Comparison of ENCODE assay signal across 15 mouse cellular contexts in genomic region chr6:41563104-41563951, GRCm38 (mm10). TPM values are rescaled to one million over a fixed set of nuclear protein-coding genes. Genes with fewer than 3 reads are reported as not detected.
A peak's percentile ranks its signal among the peaks of the same experiment; 100 is the strongest.
DNase-seq lines count a peak whose midpoint lies in the region; ATAC-seq and TF ChIP-seq lines count a peak whose summit lies in the region.
"Not testable (repeated sequence)": the region's sequence is repeated elsewhere in the genome, so short reads cannot be mapped to it uniquely, and the experiment has no call there.
"Had no signal": no experiment of that assay in that cellular context is flagged by ENCODE, and none has a peak within 500 bp of the region (broad histone marks: within the 10 kb centered on the region; RNA-seq: fewer than 3 reads in every experiment).

No protein-coding gene starts in this region.

- H3K36me3 ChIP-seq in forebrain, embryonic 12.5 days (replicated peaks); heart, embryonic 14.5 days (ENCODE audit: control insufficient read depth, insufficient read depth, low read length); hindbrain, postnatal 0 days (ENCODE audit: insufficient read depth, low read length); liver, embryonic 13.5 days; midbrain, embryonic 12.5 days; neural tube, embryonic 14.5 days (ENCODE audit: control insufficient read depth, insufficient read depth, low read length): not testable (repeated sequence)

- DNase-seq in 3T3-L1 (ENCODE audit: low read depth, low spot score): peak; percentile 60
- peak; percentile 22 for DNase-seq in embryo, embryonic 11 days
- peak; percentile 13 for DNase-seq in hindbrain, postnatal 0 days (ENCODE audit: low spot score)
- not testable (repeated sequence) for DNase-seq in liver, embryonic 13.5 days

- ATAC-seq in forebrain, embryonic 12.5 days (ENCODE audit: low FRiP score): peak; percentile 67
- ATAC-seq in heart, embryonic 14.5 days (ENCODE audit: insufficient number of reproducible peaks, insufficient read depth, low FRiP score, low read depth): not testable (repeated sequence)
- peak; percentile 70; the same call in 1 of the 2 replicates for ATAC-seq in hindbrain, postnatal 0 days
- 0 out of 2 replicates have a peak, but pooled peaks have one; percentile 34 for ATAC-seq in liver, embryonic 13.5 days (ENCODE audit: low read depth)
- ATAC-seq in midbrain, embryonic 12.5 days (ENCODE audit: low FRiP score, low read depth): peak; percentile 68
- peak; percentile 60; the same call in 1 of the 2 replicates for ATAC-seq in neural tube, embryonic 14.5 days (ENCODE audit: low read depth)

- not testable (repeated sequence) for H3K27me3 ChIP-seq in forebrain, embryonic 12.5 days; heart, embryonic 14.5 days (ENCODE audit: control insufficient read depth, insufficient read depth, low read length); hindbrain, postnatal 0 days (ENCODE audit: insufficient read depth, low read length); liver, embryonic 13.5 days; midbrain, embryonic 12.5 days; neural tube, embryonic 14.5 days (ENCODE audit: control insufficient read depth, insufficient read depth, low read length)

- TF ChIP-seq CTCF in hindbrain, postnatal 0 days (IDR thresholded peaks at IDR 0.05; ENCODE audit: low read depth): not testable (repeated sequence)

- not testable (repeated sequence) for H3K9me3 ChIP-seq in forebrain, embryonic 12.5 days; heart, embryonic 14.5 days (ENCODE audit: control insufficient read depth, low read length); hindbrain, postnatal 0 days (ENCODE audit: low read length); liver, embryonic 13.5 days (replicated peaks); midbrain, embryonic 12.5 days; neural tube, embryonic 14.5 days (ENCODE audit: control insufficient read depth, low read length)

- H3K4me2 ChIP-seq in forebrain, embryonic 12.5 days: peak overlapping the region; percentile 24; the same call in 1 of the 2 replicates
- peak overlapping the region; percentile 29 for H3K4me2 ChIP-seq in heart, embryonic 14.5 days (ENCODE audit: low read length)
- peak overlapping the region; percentile 30; the same call in 1 of the 2 replicates for H3K4me2 ChIP-seq in hindbrain, postnatal 0 days (ENCODE audit: low read depth, low read length)
- H3K4me2 ChIP-seq in liver, embryonic 13.5 days; neural tube, embryonic 14.5 days (ENCODE audit: low read depth, low read length): not testable (repeated sequence)
- H3K4me2 ChIP-seq in midbrain, embryonic 12.5 days (replicated peaks): peak overlapping the region; percentile 33

- H3K27ac ChIP-seq in forebrain, embryonic 12.5 days; heart, embryonic 14.5 days (replicated peaks in 1 of 2; ENCODE audit: control insufficient read depth in 1 of 2, insufficient read depth in 1 of 2, low read depth in 2 of 2, low read length in 2 of 2); hindbrain, postnatal 0 days; liver, embryonic 13.5 days; midbrain, embryonic 12.5 days (replicated peaks); neural tube, embryonic 14.5 days (ENCODE audit: low read depth, low read length): not testable (repeated sequence)

- H3K4me1 ChIP-seq in forebrain, embryonic 12.5 days; heart, embryonic 14.5 days (ENCODE audit: control insufficient read depth in 2 of 2, insufficient read depth in 2 of 2, low read length in 2 of 2); hindbrain, postnatal 0 days (ENCODE audit: insufficient read depth, low read length); liver, embryonic 13.5 days (replicated peaks); midbrain, embryonic 12.5 days; neural tube, embryonic 14.5 days (ENCODE audit: control insufficient read depth, insufficient read depth, low read length): not testable (repeated sequence)

- H3K4me3 ChIP-seq in forebrain, embryonic 12.5 days (replicated peaks); midbrain, embryonic 12.5 days; neural tube, embryonic 14.5 days (ENCODE audit: low read depth, low read length): not testable (repeated sequence)
- peak overlapping the region in 1 of 2 experiments; percentile 16; a peak in 1 of 4 replicates for H3K4me3 ChIP-seq in heart, embryonic 14.5 days (ENCODE audit: control insufficient read depth in 1 of 2, insufficient read depth in 1 of 2, low read depth in 1 of 2, low read length in 2 of 2)
- H3K4me3 ChIP-seq in hindbrain, postnatal 0 days (ENCODE audit: low read length): peak overlapping the region; percentile 17; the same call in 1 of the 2 replicates
- peak overlapping the region; percentile 42 for H3K4me3 ChIP-seq in liver, embryonic 13.5 days (replicated peaks)

- 60% methylated on average over 5 of the region's 23 CpGs for WGBS in forebrain, embryonic 12.5 days
- 45% methylated on average over 4 of the region's 23 CpGs for WGBS in heart, embryonic 14.5 days
- WGBS in hindbrain, postnatal 0 days: 58% methylated on average over 4 of the region's 23 CpGs
- 48% methylated on average over 5 of the region's 23 CpGs for WGBS in liver, embryonic 13.5 days (ENCODE audit: insufficient replicate concordance)
- 66% methylated on average over 5 of the region's 23 CpGs for WGBS in midbrain, embryonic 12.5 days
- 51% methylated on average over 4 of the region's 23 CpGs for WGBS in neural tube, embryonic 14.5 days

- H3K9ac ChIP-seq in forebrain, embryonic 12.5 days; heart, embryonic 14.5 days (ENCODE audit: low read length); hindbrain, postnatal 0 days (replicated peaks; ENCODE audit: low read length); liver, embryonic 13.5 days; midbrain, embryonic 12.5 days (replicated peaks); neural tube, embryonic 14.5 days (replicated peaks; ENCODE audit: low read depth, low read length): not testable (repeated sequence)

RNA-seq across cellular contexts. Expression of gene Prss2, which starts 41.7 kb away (rescaled TPM):
- not detected in 2 replicates for polyA plus RNA-seq in forebrain, embryonic 12.5 days (2016; fragmentation: Nextera tagmentation; extraction: Ambion mirVana)
- polyA plus RNA-seq in heart, embryonic 14.5 days (2014; fragmentation: Nextera tagmentation; extraction: Ambion mirVana): not detected in 2 replicates
- not detected in 2 replicates for total RNA-seq in hindbrain, postnatal 0 days (2014; rRNA removed)
- polyA plus RNA-seq in hindbrain, postnatal 0 days (2015; fragmentation: Nextera tagmentation; extraction: Ambion mirVana): not detected in 2 replicates
- polyA plus RNA-seq in liver, embryonic 13.5 days (2015; fragmentation: Nextera tagmentation; extraction: Ambion mirVana): not detected in 2 replicates
- not detected in 2 replicates for polyA plus RNA-seq in midbrain, embryonic 12.5 days (2016; fragmentation: Nextera tagmentation; extraction: Ambion mirVana)
- not detected in 2 replicates for polyA plus RNA-seq in neural tube, embryonic 14.5 days (2014; fragmentation: Nextera tagmentation; extraction: Ambion mirVana)
- total RNA-seq: G1E; granulocyte monocyte progenitor cell, adult 5-6 weeks; heart, postnatal 36 days; layer of hippocampus, postnatal 36 days; left cerebral cortex, postnatal 4 days; megakaryocyte-erythroid progenitor cell, adult 5-6 weeks had no signal
- polyA plus RNA-seq: G1E; kidney, adult 2 months had no signal

RNA-seq across cellular contexts. Expression of gene Ephb6, which starts 42.0 kb away (rescaled TPM):
- 17.7 and 18.4 TPM in 2 replicates for polyA plus RNA-seq in forebrain, embryonic 12.5 days (2016; fragmentation: Nextera tagmentation; extraction: Ambion mirVana)
- polyA plus RNA-seq in heart, embryonic 14.5 days (2014; fragmentation: Nextera tagmentation; extraction: Ambion mirVana): 2.8 and 4.4 TPM in 2 replicates
- total RNA-seq in hindbrain, postnatal 0 days (2014; rRNA removed): 58.4 and 79.1 TPM in 2 replicates
- 25.1 and 27.9 TPM in 2 replicates for polyA plus RNA-seq in hindbrain, postnatal 0 days (2015; fragmentation: Nextera tagmentation; extraction: Ambion mirVana)
- 1.1 and 1.7 TPM in 2 replicates for polyA plus RNA-seq in liver, embryonic 13.5 days (2015; fragmentation: Nextera tagmentation; extraction: Ambion mirVana)
- polyA plus RNA-seq in midbrain, embryonic 12.5 days (2016; fragmentation: Nextera tagmentation; extraction: Ambion mirVana): 17.6 and 20.7 TPM in 2 replicates
- polyA plus RNA-seq in neural tube, embryonic 14.5 days (2014; fragmentation: Nextera tagmentation; extraction: Ambion mirVana): 30.4 and 40.3 TPM in 2 replicates
